Mouse (Mus musculus) heart, postnatal 0 days (tissue): Measurements from ENCODE around the gene Acad9. TPM values are rescaled to one million over a fixed set of nuclear protein-coding genes. Genes with fewer than 3 reads are reported as not detected.

ENCODE experiments used
- ATAC-seq: fragments of 200-750 bp; cut with Nextera tagmentation; 2 replicates; pipeline ENCODE4 v1.8.0; 2017; ENCODE audit warnings: low read depth, moderate number of reproducible peaks, moderate library complexity; ENCODE audit not compliant: insufficient read depth
- DNase-seq: peaks from one replicate; pipeline ENCODE4 v3.0.0-alpha.2; 2016; ENCODE audit warnings: low spot score
- H3K27ac ChIP-seq: fragments of 300-500 bp; sonication (generic); 2 replicates; pipeline ENCODE4 v1.5.1; 2014; ENCODE audit warnings: low read depth, mild to moderate bottlenecking
- H3K27me3 ChIP-seq: fragments of 300-500 bp; sonication (generic); 2 replicates; pipeline ENCODE4 v1.6.1; 2014; ENCODE audit warnings: low read length, mixed read lengths; ENCODE audit not compliant: control insufficient read depth, insufficient read depth
- H3K36me3 ChIP-seq: fragments of 300-500 bp; sonication (generic); replicated peaks from 2 replicates; pipeline ENCODE4 v1.6.1; 2014; ENCODE audit warnings: low read length, mixed read lengths; ENCODE audit not compliant: control insufficient read depth, insufficient read depth
- H3K4me1 ChIP-seq: fragments of 300-500 bp; sonication (generic); 2 replicates; pipeline ENCODE4 v1.6.1; 2014; ENCODE audit warnings: antibody characterized with exemption; ENCODE audit not compliant: control insufficient read depth, insufficient read depth
- H3K4me2 ChIP-seq: fragments of 300-500 bp; sonication (generic); 2 replicates; pipeline ENCODE4 v1.6.1; 2014; ENCODE audit warnings: low read depth, mild to moderate bottlenecking, low read length, moderate library complexity
- H3K4me3 ChIP-seq: fragments of 300-500 bp; sonication (generic); 2 replicates; pipeline ENCODE4 v1.5.1; 2014; ENCODE audit warnings: low read depth, low read length
- H3K9ac ChIP-seq: fragments of 300-500 bp; sonication (generic); replicated peaks from 2 replicates; pipeline ENCODE4 v1.6.1; 2014; ENCODE audit warnings: low read depth, low read length, mixed read lengths
- H3K9me3 ChIP-seq: fragments of 300-500 bp; sonication (generic); replicated peaks from 2 replicates; pipeline ENCODE4 v1.6.1; 2016; ENCODE audit warnings: low read length; ENCODE audit not compliant: control insufficient read depth
- CTCF ChIP-seq: IDR thresholded peaks from 2 replicates; pipeline ENCODE4 v1.5.1; 2016; ENCODE audit warnings: antibody characterized with exemption, control low read depth, low read depth
- EP300 ChIP-seq: IDR thresholded peaks from 2 replicates; pipeline ENCODE4 v1.6.1; 2016; ENCODE audit warnings: antibody characterized with exemption, low read depth
- WGBS: fragments of 180-500 bp; shearing (Covaris S2); extraction: QIAGEN DNeasy Blood & Tissue Kit; methylation state at CpG from one replicate; pipeline ENCODE4 v1.1.7; 2014; 5-methylcytosine and 5-hydroxymethylcytosine counted together
- polyA plus RNA-seq: library from polyadenylated mRNA; unstranded; fragments of >200 nt; fragmentation: Nextera tagmentation; extraction: Ambion mirVana; gene quantifications from 2 replicates; pipeline ENCODE4 v1.2.1, GENCODE M21; 2015
- total RNA-seq: library from RNA; depleted of rRNA; stranded (reverse); fragments of >200 nt; gene quantifications from 2 replicates; pipeline ENCODE4 v1.2.3, GENCODE M21; 2014; ENCODE audit warnings: low replicate concordance

The Acad9 gene
- total and polyA plus RNA-seq, 2 experiments from 2014 or later, result 90.2 to 96.4 TPM

- TF ChIP-seq CTCF, result no peak
- no peak for TF ChIP-seq EP300
- 69% methylated on average over 4 of the region's 4 CpGs for WGBS
Measured at GRCm38 (mm10) chr3:36045086-36045485, 20.7 kb upstream of the Acad9 start.

GRCm38 (mm10) chr3:36049106-36049505, 16.7 kb upstream of the Acad9 start:
- 47% methylated on average over 1 of the region's 1 CpGs for whole genome bisulfite sequencing
- Histone ChIP-seq H3K36me3 (no peaks in the 10 kb centered on the region), H3K4me2 (no peak overlapping the region), H3K4me1 (no peaks in the 10 kb centered on the region), H3K9ac (no peak overlapping the region), H3K27me3 (no peaks in the 10 kb centered on the region), H3K27ac (no peak overlapping the region), H3K9me3 (no peaks in the 10 kb centered on the region), H3K4me3 (no peak overlapping the region)
- TF ChIP-seq CTCF (no peak), EP300 (no peak)
- DNase-seq, result no peak
- no peak for ATAC-seq

More at GRCm38 (mm10) chr3:36045086-36045485, 20.7 kb upstream of the Acad9 start:
- H3K27ac ChIP-seq, result no peak overlapping the region
- H3K36me3 ChIP-seq, result no peaks in the 10 kb centered on the region
- no peak overlapping the region for H3K4me2 ChIP-seq
- H3K4me3 ChIP-seq, result no peak overlapping the region
- no peak overlapping the region for H3K9ac ChIP-seq
- no peak for DNase-seq
- ATAC-seq, result no peak
- no peaks in the 10 kb centered on the region for H3K9me3 ChIP-seq
- H3K27me3 ChIP-seq, result no peaks in the 10 kb centered on the region
- no peaks in the 10 kb centered on the region for H3K4me1 ChIP-seq

GRCm38 (mm10) chr3:36053447-36053846, 12.3 kb upstream of the Acad9 start, which contains the start of gene Ccdc144b:
TSS of gene Ccdc144b (minus strand) at chr3:36053547.
- no peaks in the 10 kb centered on the region for H3K4me1 ChIP-seq
- H3K9me3 ChIP-seq, result no peaks in the 10 kb centered on the region
- no peak within 1 kb of the TSS for H3K4me3 ChIP-seq
- ATAC-seq, result no peak
- no peak for DNase-seq
- no peak within 1 kb of the TSS for H3K9ac ChIP-seq
- H3K36me3 ChIP-seq, result no peaks in the 10 kb centered on the region
- 90% methylated on average over 6 of the region's 6 CpGs for WGBS
- H3K27ac ChIP-seq, result no peak within 1 kb of the TSS
- TF ChIP-seq CTCF (no peak), EP300 (no peak)
- H3K27me3 ChIP-seq, result no peaks in the 10 kb centered on the region
- no peak within 1 kb of the TSS for H3K4me2 ChIP-seq

- no peak for TF ChIP-seq EP300
- TF ChIP-seq CTCF, result peak; percentile 72
- ATAC-seq (0 out of 2 replicates have a peak, but pooled peaks have one; percentile 39), DNase-seq (peak; percentile 67)
- Histone ChIP-seq H3K4me3 (no peak overlapping the region), H3K9me3 (no peaks in the 10 kb centered on the region), H3K4me2 (peak overlapping the region; percentile 41; the same call in 1 of the 2 replicates), H3K9ac (no peak overlapping the region), H3K27ac (no peak overlapping the region), H3K36me3 (no peaks in the 10 kb centered on the region), H3K4me1 (no peaks in the 10 kb centered on the region), H3K27me3 (no peaks in the 10 kb centered on the region)
- WGBS, result 32% methylated on average over 8 of the region's 8 CpGs
Measured at GRCm38 (mm10) chr3:36060096-36060850, 5.5 kb upstream of the Acad9 start.

GRCm38 (mm10) chr3:36064592-36065061, 1.2 kb upstream of the Acad9 start:
- no peaks in the 10 kb centered on the region for H3K9me3 ChIP-seq
- TF ChIP-seq EP300 (no peak), CTCF (no peak)
- no peak for DNase-seq
- 97% methylated on average over 1 of the region's 1 CpGs for WGBS
- no peak overlapping the region for H3K4me2 ChIP-seq
- H3K36me3 ChIP-seq, result no peaks in the 10 kb centered on the region
- ATAC-seq, result no peak
- H3K4me1 ChIP-seq, result peaks cover 8% of the 10 kb centered on the region; the same call in 1 of the 2 replicates
- no peak overlapping the region for H3K27ac ChIP-seq
- H3K9ac ChIP-seq, result no peak overlapping the region
- H3K4me3 ChIP-seq, result no peak overlapping the region
- H3K27me3 ChIP-seq, result no peaks in the 10 kb centered on the region
